Mouse (Mus musculus): ENCODE data around the gene Drosha. TPM values are rescaled to one million over a fixed set of nuclear protein-coding genes. Genes with fewer than 3 reads are reported as not detected.
"Not testable (repeated sequence)": the region's sequence is repeated elsewhere in the genome, so short reads cannot be mapped to it uniquely, and the experiment has no call there.

Drosha gene
- total RNA-seq, 2 experiments from 2014 or later = 90.3 to 92.2 TPM

- DNase-seq (ENCODE audit: extremely low spot score in 1 of 2, low spot score in 2 of 2) = peak in 1 of 2 experiments; percentile 34
- intact Hi-C loops (cut with DNase I) = loop anchor here (10.0 kb wide), 1 partner anchor 267 kb away; the partner anchor contains the start of gene Cdh6
Observed at GRCm38 (mm10) chr15:12907962-12908719, 83.5 kb downstream of the Drosha start.

- intact Hi-C loops (cut with DNase I) = loop anchor here (10.0 kb wide), 1 partner anchor 266 kb away; the partner anchor contains the start of gene Cdh6
- DNase-seq (ENCODE audit: extremely low spot score in 1 of 2, low spot score in 2 of 2) = no peak
Observed at GRCm38 (mm10) chr15:12908720-12909028, 84.1 kb downstream of the Drosha start.

GRCm38 (mm10) chr15:12909171-12909570, 84.6 kb downstream of the Drosha start:
- intact Hi-C loops (cut with DNase I) = loop anchor here (10.0 kb wide), 1 partner anchor 266 kb away; the partner anchor contains the start of gene Cdh6
- DNase-seq (ENCODE audit: extremely low spot score in 1 of 2, low spot score in 2 of 2) = no peak

- DNase-seq (ENCODE audit: extremely low spot score in 1 of 2, low spot score in 2 of 2) = no peak
- intact Hi-C loops (cut with DNase I) = no loop called here
Observed at GRCm38 (mm10) chr15:12911082-12911481, 86.5 kb downstream of the Drosha start.

GRCm38 (mm10) chr15:12916314-12916815, 91.8 kb downstream of the Drosha start:
- intact Hi-C loops (cut with DNase I) = no loop called here
- DNase-seq (ENCODE audit: extremely low spot score in 1 of 2, low spot score in 2 of 2) = no peak

- DNase-seq (ENCODE audit: extremely low spot score in 1 of 2, low spot score in 2 of 2); intact Hi-C loops (cut with DNase I): not testable (repeated sequence)
Observed at GRCm38 (mm10) chr15:12919326-12919966, 94.8 kb downstream of the Drosha start.

GRCm38 (mm10) chr15:12919967-12920870, 95.6 kb downstream of the Drosha start:
- DNase-seq (ENCODE audit: extremely low spot score in 1 of 2, low spot score in 2 of 2) = no peak
- intact Hi-C loops (cut with DNase I) = no loop called here

GRCm38 (mm10) chr15:12921901-12922300, 97.3 kb downstream of the Drosha start:
- intact Hi-C loops (cut with DNase I) = no loop called here

GRCm38 (mm10) chr15:12923826-12924225, 99.2 kb downstream of the Drosha start:
- no peak for DNase-seq (ENCODE audit: extremely low spot score in 1 of 2, low spot score in 2 of 2)
- intact Hi-C loops (cut with DNase I) = no loop called here

More at GRCm38 (mm10) chr15:12921901-12922300, 97.3 kb downstream of the Drosha start:
- no peak for DNase-seq (ENCODE audit: extremely low spot score in 1 of 2, low spot score in 2 of 2)

GRCm38 (mm10) chr15:12931481-12931880, 106.9 kb downstream of the Drosha start:
- intact Hi-C loops (cut with DNase I) = no loop called here
- DNase-seq (ENCODE audit: extremely low spot score in 1 of 2, low spot score in 2 of 2) = no peak

- no peak for DNase-seq (ENCODE audit: extremely low spot score in 1 of 2, low spot score in 2 of 2)
- intact Hi-C loops (cut with DNase I) = no loop called here
Observed at GRCm38 (mm10) chr15:12936217-12936732, 111.7 kb downstream of the Drosha start.

- DNase-seq (ENCODE audit: extremely low spot score in 1 of 2, low spot score in 2 of 2); intact Hi-C loops (cut with DNase I): not testable (repeated sequence)
Observed at GRCm38 (mm10) chr15:12937326-12937725, 112.7 kb downstream of the Drosha start.

GRCm38 (mm10) chr15:12941106-12941505, 116.5 kb downstream of the Drosha start:
- no peak for DNase-seq (ENCODE audit: extremely low spot score in 1 of 2, low spot score in 2 of 2)
- intact Hi-C loops (cut with DNase I) = no loop called here

- intact Hi-C loops (cut with DNase I) = no loop called here
- DNase-seq (ENCODE audit: extremely low spot score in 1 of 2, low spot score in 2 of 2) = no peak
Observed at GRCm38 (mm10) chr15:12941651-12942180, 117.1 kb downstream of the Drosha start.

GRCm38 (mm10) chr15:12942424-12942823, 117.8 kb downstream of the Drosha start:
- intact Hi-C loops (cut with DNase I) = no loop called here
- no peak for DNase-seq (ENCODE audit: extremely low spot score in 1 of 2, low spot score in 2 of 2)

- DNase-seq (ENCODE audit: extremely low spot score in 1 of 2, low spot score in 2 of 2) = no peak
- intact Hi-C loops (cut with DNase I) = no loop called here
Observed at GRCm38 (mm10) chr15:12958051-12958450, 133.4 kb downstream of the Drosha start.

- DNase-seq (ENCODE audit: extremely low spot score in 1 of 2, low spot score in 2 of 2) = no peak
- intact Hi-C loops (cut with DNase I) = no loop called here
Observed at GRCm38 (mm10) chr15:12962179-12962578, 137.6 kb downstream of the Drosha start.

GRCm38 (mm10) chr15:12965209-12965608, 140.6 kb downstream of the Drosha start:
- intact Hi-C loops (cut with DNase I) = no loop called here
- no peak for DNase-seq (ENCODE audit: extremely low spot score in 1 of 2, low spot score in 2 of 2)

- intact Hi-C loops (cut with DNase I) = no loop called here
- DNase-seq (ENCODE audit: extremely low spot score in 1 of 2, low spot score in 2 of 2) = no peak
Observed at GRCm38 (mm10) chr15:12968815-12969214, 144.2 kb downstream of the Drosha start.

Measured in left cerebral cortex, postnatal 10 days (tissue).